Mouse (Mus musculus): ENCODE measurements at regions not wholly inside any gene's neighbourhood (a gene's known extent, or its start where the extent isn't known, plus 50 kb on each side); places are given as distances from the start of the nearest gene placed in this dataset.

DNA sequence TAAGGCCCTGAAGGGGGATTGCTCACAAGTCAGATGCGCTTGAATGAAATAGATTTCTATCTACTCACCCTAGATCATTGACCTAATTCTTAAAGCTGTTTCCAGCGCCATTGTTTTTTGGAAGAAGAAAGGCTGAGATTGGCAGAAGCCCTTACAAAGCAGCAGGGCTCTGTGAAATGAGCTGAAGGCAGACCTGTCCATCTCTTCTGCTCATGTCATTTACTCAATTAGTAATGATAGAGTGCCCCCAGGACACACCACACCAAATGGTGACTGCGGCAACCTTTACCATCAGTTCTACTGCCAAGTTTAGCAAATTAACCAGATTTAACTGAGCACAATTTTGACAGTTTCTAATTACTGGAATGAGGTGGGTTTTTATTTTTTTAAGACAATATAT lies 1067.5 kb downstream of the Ttll7 start:
- WGBS: 93% methylated on average over 3 of the region's 3 CpGs
- Histone ChIP-seq H3K9me3 (ENCODE audit: control insufficient read depth) (no peaks in the 10 kb centered on the region), H3K4me2 (replicated peaks; ENCODE audit: low read depth) (no peak overlapping the region), H3K36me3 (ENCODE audit: control insufficient read depth, insufficient read depth) (no peaks in the 10 kb centered on the region), H3K9ac (ENCODE audit: low read depth, low read length) (no peak overlapping the region), H3K4me1 (replicated peaks; ENCODE audit: control insufficient read depth, insufficient read depth, low read length) (no peaks in the 10 kb centered on the region), H3K4me3 (ENCODE audit: low read depth, low read length) (no peak overlapping the region), H3K27ac (ENCODE audit: low read depth, low read length) (no peak overlapping the region), H3K27me3 (replicated peaks; ENCODE audit: control insufficient read depth, insufficient read depth, low read length) (no peaks in the 10 kb centered on the region)
- no peak for ATAC-seq
- TF ChIP-seq CTCF (IDR thresholded peaks at IDR 0.05; ENCODE audit: low read depth): no peak

DNA sequence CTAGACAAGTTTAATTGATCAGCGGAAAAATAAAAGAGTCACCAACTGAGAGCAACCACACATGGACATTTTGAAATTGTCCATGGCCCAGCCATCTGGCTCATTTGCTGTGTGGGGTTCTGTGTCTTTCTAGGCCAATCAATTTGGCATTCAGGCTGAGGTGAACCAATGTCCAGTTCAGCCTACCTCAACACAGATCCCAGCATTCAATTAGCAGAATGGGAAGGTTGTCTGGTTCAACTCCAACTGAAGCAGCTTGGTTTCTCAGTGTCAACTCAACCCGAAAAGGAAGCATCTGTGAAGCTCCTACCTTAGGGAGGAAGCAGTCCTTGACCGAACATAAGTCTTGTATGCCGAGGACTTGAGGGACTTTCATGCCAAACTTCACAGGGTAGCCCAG lies 1067.0 kb downstream of the Ttll7 start:
- 89% methylated on average over 4 of the region's 4 CpGs for WGBS

DNA sequence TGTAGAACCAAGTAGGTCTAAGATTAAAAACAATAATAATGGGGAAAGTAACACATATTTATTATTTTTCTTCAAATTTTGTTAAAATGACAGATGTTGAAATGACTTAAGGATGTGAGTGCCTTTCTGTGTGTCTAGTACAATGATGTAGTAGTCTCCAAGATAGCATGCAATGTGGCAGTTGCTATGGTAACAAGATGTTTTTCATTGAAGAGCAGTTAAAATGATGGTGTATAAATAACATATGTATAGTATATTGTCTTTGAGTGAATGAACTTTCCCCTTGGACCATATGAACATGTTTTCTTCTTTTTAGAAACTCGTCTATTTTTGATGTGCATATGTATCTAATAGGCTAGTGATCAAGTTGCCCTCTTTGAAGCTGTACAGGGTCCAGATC lies 1044.6 kb downstream of the Ttll7 start:
- Histone ChIP-seq H3K4me2 (replicated peaks; ENCODE audit: low read depth) (no peak overlapping the region), H3K9me3 (ENCODE audit: control insufficient read depth) (no peaks in the 10 kb centered on the region), H3K27ac (ENCODE audit: low read depth, low read length) (no peak overlapping the region), H3K9ac (ENCODE audit: low read depth, low read length) (no peak overlapping the region), H3K4me1 (replicated peaks; ENCODE audit: control insufficient read depth, insufficient read depth, low read length) (no peaks in the 10 kb centered on the region), H3K27me3 (replicated peaks; ENCODE audit: control insufficient read depth, insufficient read depth, low read length) (no peaks in the 10 kb centered on the region), H3K4me3 (ENCODE audit: low read depth, low read length) (no peak overlapping the region), H3K36me3 (ENCODE audit: control insufficient read depth, insufficient read depth) (no peaks in the 10 kb centered on the region)
- no peak for ATAC-seq
- no peak for TF ChIP-seq CTCF (IDR thresholded peaks at IDR 0.05; ENCODE audit: low read depth)
- 71% methylated on average over 1 of the region's 1 CpGs for WGBS

More for the DNA sequence above, 1067.0 kb downstream of the Ttll7 start:
- Histone ChIP-seq H3K9me3 (ENCODE audit: control insufficient read depth) (no peaks in the 10 kb centered on the region), H3K27ac (ENCODE audit: low read depth, low read length) (no peak overlapping the region), H3K4me3 (ENCODE audit: low read depth, low read length) (no peak overlapping the region), H3K9ac (ENCODE audit: low read depth, low read length) (no peak overlapping the region), H3K36me3 (ENCODE audit: control insufficient read depth, insufficient read depth) (no peaks in the 10 kb centered on the region), H3K4me1 (replicated peaks; ENCODE audit: control insufficient read depth, insufficient read depth, low read length) (no peaks in the 10 kb centered on the region), H3K27me3 (replicated peaks; ENCODE audit: control insufficient read depth, insufficient read depth, low read length) (no peaks in the 10 kb centered on the region), H3K4me2 (replicated peaks; ENCODE audit: low read depth) (no peak overlapping the region)
- no peak for ATAC-seq
- TF ChIP-seq CTCF (IDR thresholded peaks at IDR 0.05; ENCODE audit: low read depth): no peak

DNA sequence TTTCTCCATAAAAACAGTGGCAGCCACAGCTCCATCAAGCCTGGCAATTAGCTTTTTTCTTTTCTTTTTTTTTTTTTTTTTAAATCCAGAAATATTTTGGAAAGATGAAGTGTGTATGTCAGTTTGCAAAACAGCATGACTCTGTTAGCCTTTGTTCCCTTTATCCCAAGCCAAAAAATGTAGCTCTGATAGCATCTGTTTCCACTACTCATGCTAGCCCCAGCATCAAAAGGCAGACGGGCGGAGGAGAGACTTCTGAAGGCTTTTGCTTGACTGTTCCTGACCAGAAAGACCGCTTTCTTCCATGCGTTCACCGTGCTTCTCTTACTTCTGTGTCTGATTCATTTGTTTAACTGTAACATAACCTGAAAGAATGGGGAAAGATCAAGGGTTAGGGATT lies 1039.5 kb downstream of the Ttll7 start:
- H3K27me3 ChIP-seq (replicated peaks; ENCODE audit: control insufficient read depth, insufficient read depth, low read length): no peaks in the 10 kb centered on the region
- H3K9ac ChIP-seq (ENCODE audit: low read depth, low read length): no peak overlapping the region
- ATAC-seq: no peak
- no peak overlapping the region for H3K4me3 ChIP-seq (ENCODE audit: low read depth, low read length)
- H3K9me3 ChIP-seq (ENCODE audit: control insufficient read depth): no peaks in the 10 kb centered on the region
- H3K36me3 ChIP-seq (ENCODE audit: control insufficient read depth, insufficient read depth): no peaks in the 10 kb centered on the region
- 83% methylated on average over 5 of the region's 5 CpGs for WGBS
- no peak for TF ChIP-seq CTCF (IDR thresholded peaks at IDR 0.05; ENCODE audit: low read depth)
- no peak overlapping the region for H3K4me2 ChIP-seq (replicated peaks; ENCODE audit: low read depth)
- no peak overlapping the region for H3K27ac ChIP-seq (ENCODE audit: low read depth, low read length)
- H3K4me1 ChIP-seq (replicated peaks; ENCODE audit: control insufficient read depth, insufficient read depth, low read length): no peaks in the 10 kb centered on the region

DNA sequence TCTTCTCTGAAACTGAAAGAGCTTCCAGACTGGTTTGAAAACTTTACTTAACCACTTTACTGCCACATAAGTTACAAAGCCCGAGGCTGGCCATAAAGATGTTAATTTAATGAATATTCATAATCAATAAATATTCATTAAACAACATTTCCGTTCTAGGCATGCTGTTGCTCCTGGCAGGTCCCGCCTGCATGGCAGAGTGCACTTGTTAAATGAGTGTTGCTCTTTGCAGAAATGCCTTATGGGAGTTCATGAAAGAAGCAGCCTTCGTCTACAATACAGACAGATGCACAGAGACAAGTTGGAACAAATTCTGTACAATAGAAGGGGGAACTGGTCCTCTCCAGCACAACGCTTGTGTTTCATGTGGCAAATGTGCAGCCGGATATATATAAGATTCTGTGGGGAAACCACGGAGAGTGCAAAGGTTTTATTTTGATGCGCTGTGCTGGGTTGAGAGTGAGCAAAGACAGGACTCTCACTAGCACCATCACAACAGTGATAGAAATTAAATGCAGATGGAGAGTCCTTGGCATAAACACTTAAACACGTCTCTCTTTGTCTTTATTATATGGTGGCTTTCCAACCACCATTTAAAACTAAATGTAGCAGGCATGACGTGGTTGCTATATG lies 1034.2 kb downstream of the Ttll7 start:
- Histone ChIP-seq H3K4me2 (replicated peaks; ENCODE audit: low read depth) (no peak overlapping the region), H3K4me1 (replicated peaks; ENCODE audit: control insufficient read depth, insufficient read depth, low read length) (no peaks in the 10 kb centered on the region; the same call in 1 of the 2 replicates), H3K27me3 (replicated peaks; ENCODE audit: control insufficient read depth, insufficient read depth, low read length) (no peaks in the 10 kb centered on the region), H3K4me3 (ENCODE audit: low read depth, low read length) (no peak overlapping the region), H3K36me3 (ENCODE audit: control insufficient read depth, insufficient read depth) (no peaks in the 10 kb centered on the region), H3K27ac (ENCODE audit: low read depth, low read length) (no peak overlapping the region), H3K9me3 (ENCODE audit: control insufficient read depth) (no peaks in the 10 kb centered on the region), H3K9ac (ENCODE audit: low read depth, low read length) (no peak overlapping the region)
- WGBS: 82% methylated on average over 10 of the region's 10 CpGs
- ATAC-seq: no peak
- no peak for TF ChIP-seq CTCF (IDR thresholded peaks at IDR 0.05; ENCODE audit: low read depth)

DNA sequence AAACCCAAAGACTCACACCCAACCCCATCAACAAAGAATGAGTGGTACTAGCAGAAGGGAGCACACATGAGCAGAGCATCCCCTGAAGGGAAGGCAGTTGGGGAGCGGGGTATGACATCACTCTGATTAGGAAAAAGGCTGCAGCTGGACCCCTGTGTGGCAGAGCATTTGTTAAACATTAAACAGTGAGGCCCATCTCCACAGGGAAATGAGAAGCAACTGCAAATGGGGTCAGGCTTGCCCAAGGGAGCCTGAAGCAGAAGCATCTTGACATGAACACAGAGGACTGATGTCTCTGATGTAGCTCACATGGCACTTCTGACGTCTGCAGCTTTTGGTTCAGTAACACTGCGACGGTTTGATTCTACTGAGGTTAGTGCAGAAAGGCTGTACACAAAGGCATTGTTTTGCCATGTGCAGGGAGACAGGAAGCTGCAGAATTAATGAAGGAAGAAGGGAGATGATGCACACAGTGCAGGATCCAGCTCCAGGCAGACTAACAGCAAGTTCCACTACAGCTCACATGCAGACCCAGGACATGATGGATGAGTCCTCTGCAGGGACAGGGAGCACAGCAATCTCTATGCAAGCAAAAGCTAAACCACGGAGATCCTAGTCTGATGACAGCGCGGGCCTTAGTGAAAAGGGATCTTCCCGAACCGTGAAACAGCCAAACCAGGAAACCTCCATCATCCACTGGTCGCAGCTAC lies 1030.9 kb downstream of the Ttll7 start:
- no peak for TF ChIP-seq CTCF (IDR thresholded peaks at IDR 0.05; ENCODE audit: low read depth)
- ATAC-seq: no peak
- no peak overlapping the region for H3K9ac ChIP-seq (ENCODE audit: low read depth, low read length)
- 54% methylated on average over 10 of the region's 10 CpGs for WGBS
- H3K36me3 ChIP-seq (ENCODE audit: control insufficient read depth, insufficient read depth): no peaks in the 10 kb centered on the region
- H3K4me1 ChIP-seq (replicated peaks; ENCODE audit: control insufficient read depth, insufficient read depth, low read length): no peaks in the 10 kb centered on the region; the same call in 1 of the 2 replicates
- no peaks in the 10 kb centered on the region for H3K27me3 ChIP-seq (replicated peaks; ENCODE audit: control insufficient read depth, insufficient read depth, low read length)
- no peaks in the 10 kb centered on the region for H3K9me3 ChIP-seq (ENCODE audit: control insufficient read depth)
- no peak overlapping the region for H3K4me2 ChIP-seq (replicated peaks; ENCODE audit: low read depth)
- no peak overlapping the region for H3K4me3 ChIP-seq (ENCODE audit: low read depth, low read length)
- no peak overlapping the region for H3K27ac ChIP-seq (ENCODE audit: low read depth, low read length)
